ENCODE assay signal across 35 mouse cellular contexts in the genomic region with DNA sequence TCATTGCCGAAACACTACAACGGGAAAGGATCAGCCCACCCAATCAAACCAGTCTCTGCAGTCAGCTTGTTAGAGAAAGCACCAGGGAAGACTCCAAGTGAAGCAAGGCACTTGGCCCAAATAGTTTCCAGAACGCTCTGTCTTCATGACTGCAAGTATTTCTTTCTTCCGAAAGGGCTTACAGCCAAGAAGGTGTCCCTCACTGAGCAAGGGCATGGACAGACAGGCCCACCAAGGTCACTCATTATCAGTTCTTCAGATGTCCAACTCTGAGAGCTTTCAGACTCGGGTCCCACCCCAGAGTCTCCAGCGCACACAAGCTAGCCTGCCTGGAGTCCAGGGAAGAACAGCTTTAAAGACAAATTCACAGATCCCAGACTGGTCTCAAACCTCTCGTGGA. TPM values are rescaled to one million over a fixed set of nuclear protein-coding genes. Genes with fewer than 3 reads are reported as not detected.
DNase-seq lines count a peak whose midpoint lies in the region; TF ChIP-seq lines count a peak whose summit lies in the region.
"Had no signal": no experiment of that assay in that cellular context is flagged by ENCODE, and none has a peak within 500 bp of the region (broad histone marks: within the 10 kb centered on the region; RNA-seq: fewer than 3 reads in every experiment).

No protein-coding gene starts in this region.

- intact Hi-C loops in left cerebral cortex, adult 2 months (cut with DNase I), result no loop called here

- no peak for TF ChIP-seq CTCF in left cerebral cortex, adult 2 months (IDR thresholded peaks at IDR 0.05)

- H3K27ac ChIP-seq in left cerebral cortex, adult 2 months, result no peak overlapping the region
- H3K27ac ChIP-seq: embryonic facial prominence, embryonic 10.5 days; embryonic facial prominence, embryonic 13.5 days; forebrain, embryonic 13.5 days; heart, adult 2 months; heart, embryonic 10.5 days; heart, embryonic 13.5 days; hindbrain, embryonic 14.5 days; hindbrain, postnatal 0 days had no signal

- no peak overlapping the region for H3K4me3 ChIP-seq in left cerebral cortex, adult 2 months
- H3K4me3 ChIP-seq: embryonic facial prominence, embryonic 10.5 days; embryonic facial prominence, embryonic 13.5 days; erythroblast, embryonic 14.5 days; forebrain, embryonic 13.5 days; heart, adult 2 months; heart, embryonic 10.5 days; heart, embryonic 13.5 days had no signal

- peak; percentile 35 for DNase-seq in adrenal gland, adult 2 months
- DNase-seq in adrenal gland, adult 18-20 months (ENCODE audit: low spot score in 2 of 2), result no peak
- DNase-seq in ovary, adult 18-20 months (ENCODE audit: low spot score), result peak; percentile 59
- no peak for DNase-seq in ovary, postnatal 14 days (ENCODE audit: low spot score)
- DNase-seq in adrenal gland, postnatal 10 days, result peak; percentile 18
- peak; percentile 38 for DNase-seq in testis, postnatal 14 days (ENCODE audit: low spot score)
- DNase-seq in left cerebral cortex, adult 2 months (ENCODE audit: extremely low spot score in 1 of 2, low spot score in 2 of 2), result no peak
- DNase-seq: B cell, adult 2 months; cerebellum, adult 11-12 months; cerebellum, adult 8-10 months; cerebellum, postnatal 36 days; gastrocnemius, postnatal 10 days; gastrocnemius, postnatal 36 days; heart, adult 2 months; heart, postnatal 14 days; heart, postnatal 4 days had no signal

RNA-seq across cellular contexts. Expression of a gene that starts 3.4 kb away (rescaled TPM):
- total RNA-seq in adrenal gland, adult 2 months (2021), result not detected
- polyA plus RNA-seq in adrenal gland, adult 2 months (2012; rRNA removed), result not detected in 2 replicates
- not detected for total RNA-seq in adrenal gland, adult 18-20 months (2021)
- total RNA-seq in adrenal gland, postnatal 10 days (2021), result not detected
- total RNA-seq in left cerebral cortex, adult 2 months (2021), result not detected
- total RNA-seq: CH12.LX; G1E; gastrocnemius, adult 18-20 months; gastrocnemius, postnatal 10 days; gastrocnemius, postnatal 36 days; granulocyte monocyte progenitor cell, adult 5-6 weeks; heart, adult 2 months; heart, postnatal 14 days; heart, postnatal 4 days; hindbrain, postnatal 0 days had no signal
- polyA plus RNA-seq: brain, embryonic 14.5 days; cortical plate, adult 2 months; embryonic facial prominence, embryonic 10.5 days; embryonic facial prominence, embryonic 13.5 days; erythroblast, embryonic 14.5 days; forebrain, embryonic 13.5 days; forebrain, embryonic 16.5 days; G1E; heart, adult 2 months; heart, embryonic 10.5 days; heart, embryonic 13.5 days; heart, embryonic 16.5 days; hindbrain, embryonic 11.5 days; hindbrain, embryonic 14.5 days; hindbrain, postnatal 0 days; inflammation-experienced regulatory T-cells, adult 6 months; Patski had no signal

RNA-seq across cellular contexts. Expression of a gene that starts 52.5 kb away (rescaled TPM):
- not detected for total RNA-seq in adrenal gland, adult 2 months (2021)
- not detected in 2 replicates for polyA plus RNA-seq in adrenal gland, adult 2 months (2012; rRNA removed)
- total RNA-seq in adrenal gland, adult 18-20 months (2021), result not detected
- not detected for total RNA-seq in adrenal gland, postnatal 10 days (2021)
- total RNA-seq in left cerebral cortex, adult 2 months (2021), result not detected
- total RNA-seq: CH12.LX; gastrocnemius, adult 18-20 months; gastrocnemius, postnatal 10 days; gastrocnemius, postnatal 36 days; granulocyte monocyte progenitor cell, adult 5-6 weeks; heart, adult 2 months; heart, postnatal 14 days; heart, postnatal 4 days; hindbrain, postnatal 0 days had no signal
- polyA plus RNA-seq: brain, embryonic 14.5 days; cortical plate, adult 2 months; embryonic facial prominence, embryonic 10.5 days; embryonic facial prominence, embryonic 13.5 days; forebrain, embryonic 13.5 days; forebrain, embryonic 16.5 days; G1E; heart, embryonic 10.5 days; heart, embryonic 13.5 days; heart, embryonic 16.5 days; hindbrain, embryonic 11.5 days; hindbrain, embryonic 14.5 days; hindbrain, postnatal 0 days; inflammation-experienced regulatory T-cells, adult 6 months; Patski had no signal

Comparison
In these comparisons a context has a peak if more than half of its experiments do, and no peak if none do; other contexts are left out.
1. DNase-seq: peak in adrenal gland, adult 2 months (single experiment), ovary, adult 18-20 months (single experiment), adrenal gland, postnatal 10 days (single experiment) and testis, postnatal 14 days (single experiment); none in adrenal gland, adult 18-20 months (0 of 2), ovary, postnatal 14 days (single experiment) and left cerebral cortex, adult 2 months (0 of 2).